Mouse (Mus musculus): ENCODE results near the gene Poln. TPM values are rescaled to one million over a fixed set of nuclear protein-coding genes. Genes with fewer than 3 reads are reported as not detected.

Poln gene
- total RNA-seq, 2 experiments from 2014 or later, result 0.61 to 1.0 TPM

GRCm38 (mm10) chr5:34195786-34196185 is 26.5 kb upstream of the Poln start:
- Histone ChIP-seq H3K27ac (no peak overlapping the region), H3K4me3 (no peak overlapping the region)
- DNase-seq (ENCODE audit: low spot score in 2 of 2), result no peak
- TF ChIP-seq CTCF (conservative IDR thresholded peaks at IDR 0.05), result no peak

- no peak for TF ChIP-seq CTCF (conservative IDR thresholded peaks at IDR 0.05)
- no peak for DNase-seq (ENCODE audit: low spot score in 2 of 2)
- Histone ChIP-seq H3K4me3 (no peak overlapping the region), H3K27ac (no peak overlapping the region)
Measured at GRCm38 (mm10) chr5:34194975-34195662, 25.9 kb upstream of the Poln start.

GRCm38 (mm10) chr5:34194426-34194825 is 25.2 kb upstream of the Poln start:
- H3K4me3 ChIP-seq, result no peak overlapping the region
- DNase-seq (ENCODE audit: low spot score in 2 of 2), result no peak
- TF ChIP-seq CTCF (conservative IDR thresholded peaks at IDR 0.05), result no peak
- no peak overlapping the region for H3K27ac ChIP-seq

- peak; percentile 48 for TF ChIP-seq CTCF (conservative IDR thresholded peaks at IDR 0.05)
- no peak overlapping the region for H3K4me3 ChIP-seq
- H3K27ac ChIP-seq, result peak overlapping the region; percentile 61; the same call in 1 of the 2 replicates
- DNase-seq (ENCODE audit: low spot score in 2 of 2), result peak in 1 of 2 experiments; percentile 52
Measured at GRCm38 (mm10) chr5:34191843-34192242, 22.6 kb upstream of the Poln start.

GRCm38 (mm10) chr5:34191021-34191420 is 21.8 kb upstream of the Poln start:
- no peak overlapping the region for H3K4me3 ChIP-seq
- no peak for DNase-seq (ENCODE audit: low spot score in 2 of 2)
- H3K27ac ChIP-seq, result peak overlapping the region; percentile 64; the same call in 1 of the 2 replicates
- no peak for TF ChIP-seq CTCF (conservative IDR thresholded peaks at IDR 0.05)

- Histone ChIP-seq H3K27ac (peak overlapping the region; percentile 96; the same call in 1 of the 2 replicates), H3K4me3 (no peak overlapping the region)
- DNase-seq (ENCODE audit: low spot score in 2 of 2), result no peak
- no peak for TF ChIP-seq CTCF (conservative IDR thresholded peaks at IDR 0.05)
Measured at GRCm38 (mm10) chr5:34189521-34189920, 20.3 kb upstream of the Poln start.

GRCm38 (mm10) chr5:34188856-34189255 is 19.6 kb upstream of the Poln start:
- Histone ChIP-seq H3K4me3 (peak overlapping the region; percentile 87), H3K27ac (peak overlapping the region; percentile 96)
- no peak for DNase-seq (ENCODE audit: low spot score in 2 of 2)
- no peak for TF ChIP-seq CTCF (conservative IDR thresholded peaks at IDR 0.05)

- Histone ChIP-seq H3K4me3 (peak within 1 kb of the TSS; percentile 87), H3K27ac (peak within 1 kb of the TSS; percentile 97)
- peak; percentile 98 to 100 for DNase-seq (ENCODE audit: low spot score in 2 of 2)
- TF ChIP-seq CTCF (conservative IDR thresholded peaks at IDR 0.05), result no peak
Measured at GRCm38 (mm10) chr5:34187601-34188316, 18.5 kb upstream of the Poln start, which contains the start of gene Mxd4. Gene Mxd4 (minus strand): TSS chr5:34187720.

GRCm38 (mm10) chr5:34186961-34187391 is 17.7 kb upstream of the Poln start:
- DNase-seq (ENCODE audit: low spot score in 2 of 2), result no peak
- TF ChIP-seq CTCF (conservative IDR thresholded peaks at IDR 0.05), result no peak
- H3K4me3 ChIP-seq, result peak overlapping the region; percentile 87
- H3K27ac ChIP-seq, result peak overlapping the region; percentile 97

- TF ChIP-seq CTCF (conservative IDR thresholded peaks at IDR 0.05), result no peak
- H3K27ac ChIP-seq, result peak overlapping the region; percentile 97
- no peak for DNase-seq (ENCODE audit: low spot score in 2 of 2)
- H3K4me3 ChIP-seq, result peak overlapping the region; percentile 87
Measured at GRCm38 (mm10) chr5:34186391-34186790, 17.1 kb upstream of the Poln start.

- no peak for DNase-seq (ENCODE audit: low spot score in 2 of 2)
- TF ChIP-seq CTCF (conservative IDR thresholded peaks at IDR 0.05), result no peak
- H3K4me3 ChIP-seq, result peak overlapping the region; percentile 87
- peak overlapping the region; percentile 97 for H3K27ac ChIP-seq
Measured at GRCm38 (mm10) chr5:34185791-34186190, 16.5 kb upstream of the Poln start.

- Histone ChIP-seq H3K27ac (peak overlapping the region; percentile 97; the same call in 1 of the 2 replicates), H3K4me3 (peak overlapping the region; percentile 87; the same call in 1 of the 2 replicates)
- no peak for DNase-seq (ENCODE audit: low spot score in 2 of 2)
- no peak for TF ChIP-seq CTCF (conservative IDR thresholded peaks at IDR 0.05)
Measured at GRCm38 (mm10) chr5:34185051-34185580, 15.9 kb upstream of the Poln start.

GRCm38 (mm10) chr5:34183976-34184375 is 14.7 kb upstream of the Poln start:
- TF ChIP-seq CTCF (conservative IDR thresholded peaks at IDR 0.05), result no peak
- H3K4me3 ChIP-seq, result no peak overlapping the region; the same call in 1 of the 2 replicates
- H3K27ac ChIP-seq, result peak overlapping the region; percentile 97
- DNase-seq (ENCODE audit: low spot score in 2 of 2), result peak in 1 of 2 experiments; percentile 8

Measured in layer of hippocampus, adult 2 months (tissue).